Mouse (Mus musculus) limb, embryonic 14.5 days (tissue): ENCODE measurements at regions not wholly inside any gene's neighbourhood (a gene's known extent, or its start where the extent isn't known, plus 50 kb on each side); places are given as distances from the start of the nearest gene placed in this dataset.

Experiments used
- ATAC-seq: fragments of 200-750 bp; cut with Nextera tagmentation; 2 replicates; pipeline ENCODE4 v1.8.0; 2017; ENCODE audit warnings: low read depth, moderate number of reproducible peaks, moderate TSS enrichment; ENCODE audit not compliant: low FRiP score
- DNase-seq: peaks from one replicate; pipeline ENCODE4 v3.0.0-alpha.2; 2015; ENCODE audit warnings: low spot score
- H3K27ac ChIP-seq: fragments of 300-500 bp; sonication (generic); replicated peaks from 2 replicates; pipeline ENCODE4 v1.5.1; 2014; ENCODE audit warnings: low read depth, mild to moderate bottlenecking, low read length, moderate library complexity, mixed read lengths
- H3K27me3 ChIP-seq: fragments of 300-500 bp; sonication (generic); 2 replicates; pipeline ENCODE4 v1.6.1; 2014; ENCODE audit warnings: low read length, mixed read lengths; ENCODE audit not compliant: control insufficient read depth, insufficient read depth
- H3K36me3 ChIP-seq: fragments of 300-500 bp; sonication (generic); 2 replicates; pipeline ENCODE4 v1.6.1; 2014; ENCODE audit warnings: mild to moderate bottlenecking, low read length, moderate library complexity, mixed read lengths; ENCODE audit not compliant: control insufficient read depth, insufficient read depth
- H3K4me1 ChIP-seq: fragments of 300-500 bp; sonication (generic); 2 replicates; pipeline ENCODE4 v1.6.1; 2014; ENCODE audit warnings: antibody characterized with exemption, low read length, mixed read lengths; ENCODE audit not compliant: control insufficient read depth, insufficient read depth
- H3K4me2 ChIP-seq: fragments of 300-500 bp; sonication (generic); replicated peaks from 2 replicates; pipeline ENCODE4 v1.6.1; 2014; ENCODE audit warnings: low read depth, mild to moderate bottlenecking, low read length, moderate library complexity; ENCODE audit not compliant: severe bottlenecking
- H3K4me3 ChIP-seq: fragments of 300-500 bp; sonication (generic); replicated peaks from 2 replicates; pipeline ENCODE4 v1.5.1; 2014; ENCODE audit warnings: low read length
- H3K9ac ChIP-seq: fragments of 300-500 bp; sonication (generic); 2 replicates; pipeline ENCODE4 v1.6.1; 2014; ENCODE audit warnings: mild to moderate bottlenecking, low read depth, low read length, moderate library complexity; ENCODE audit not compliant: severe bottlenecking
- H3K9me3 ChIP-seq: fragments of 300-500 bp; sonication (generic); 2 replicates; pipeline ENCODE4 v1.6.1; 2016; ENCODE audit warnings: low read length; ENCODE audit not compliant: control insufficient read depth
- POLR2A ChIP-seq: fragments of 200-500 bp; IDR thresholded peaks from 2 replicates; pipeline ENCODE4 v1.8.0; 2012; ENCODE audit warnings: inconsistent platforms, mild to moderate bottlenecking, moderate library complexity, borderline replicate concordance; ENCODE audit not compliant: insufficient read depth, insufficient read length; ENCODE audit errors: extremely low read depth
- WGBS: fragments of 180-500 bp; shearing (Covaris S2); extraction: QIAGEN DNeasy Blood & Tissue Kit; methylation state at CpG from one replicate; pipeline ENCODE4 v1.1.7; 2014; 5-methylcytosine and 5-hydroxymethylcytosine counted together

DNA sequence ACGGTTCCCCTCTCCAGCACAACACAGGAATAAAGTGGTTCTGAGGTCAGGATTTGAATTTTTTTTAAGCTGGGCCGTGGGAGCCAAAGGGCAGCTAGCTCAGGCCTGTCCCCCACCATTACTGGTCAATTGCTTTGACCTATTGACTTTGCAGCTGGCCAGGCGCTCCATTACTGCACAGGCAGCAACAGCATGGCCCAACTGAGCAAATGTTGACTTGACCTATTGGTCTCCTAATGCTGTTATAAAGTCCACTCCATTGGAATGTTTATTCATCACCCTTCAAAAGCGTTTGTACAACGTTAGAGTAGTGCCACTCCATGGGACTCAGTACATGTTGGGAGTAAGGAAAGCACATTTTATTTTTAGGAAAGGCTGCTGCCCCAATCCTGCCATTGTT lies 127.5 kb upstream of the Mylip start:
- DNase-seq, result no peak
- 20% methylated on average over 5 of the region's 5 CpGs for WGBS
- 0 out of 2 replicates have a peak, but pooled peaks cover 3% of the 10 kb centered on the region for H3K4me1 ChIP-seq

DNA sequence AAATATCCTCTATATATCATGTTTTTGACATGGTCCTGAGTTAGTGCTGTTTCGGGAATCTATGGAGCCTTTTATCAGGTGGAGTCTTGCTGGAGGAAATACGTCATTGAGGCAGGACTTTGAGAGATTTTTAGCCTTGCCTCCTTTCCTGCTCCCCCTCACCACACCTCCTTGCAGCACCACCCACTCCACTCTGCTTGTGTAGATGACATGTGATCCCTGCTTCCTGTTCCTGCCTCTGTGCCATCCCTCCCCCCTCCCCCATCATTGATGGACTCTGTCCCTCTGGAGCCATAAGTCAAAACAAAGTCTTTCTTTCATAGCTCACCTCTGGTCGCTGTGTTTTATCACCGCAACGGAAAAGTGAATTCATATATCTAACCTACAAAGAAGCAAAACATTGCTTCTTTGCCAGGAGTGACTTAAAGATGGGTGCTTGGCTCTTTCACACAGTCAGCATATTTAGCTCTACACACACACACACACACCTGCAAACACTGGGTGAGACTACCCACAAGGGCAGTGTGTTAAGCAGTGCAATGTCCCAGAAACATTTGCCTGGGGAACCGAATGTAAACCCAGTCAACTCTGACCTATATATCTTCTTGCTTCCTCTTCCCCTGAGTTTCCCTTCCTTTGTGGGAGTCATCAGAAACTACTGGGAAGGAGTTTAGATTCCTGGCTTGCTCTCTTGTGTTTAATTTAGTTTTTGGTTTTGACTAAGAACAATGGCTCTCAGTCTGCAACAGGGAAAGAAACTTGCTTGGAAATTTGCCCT lies 123.1 kb upstream of the Mylip start:
- Histone ChIP-seq H3K4me3 (no peak overlapping the region), H3K27me3 (no peaks in the 10 kb centered on the region), H3K9ac (no peak overlapping the region), H3K4me1 (0 out of 2 replicates have a peak, but pooled peaks cover 3% of the 10 kb centered on the region), H3K9me3 (no peaks in the 10 kb centered on the region), H3K4me2 (no peak overlapping the region), H3K36me3 (no peaks in the 10 kb centered on the region), H3K27ac (no peak overlapping the region)
- 81% methylated on average over 6 of the region's 6 CpGs for WGBS
- DNase-seq, result no peak
- ATAC-seq, result no peak
- TF ChIP-seq POLR2A, result no peak

More for the DNA sequence above, 127.5 kb upstream of the Mylip start:
- Histone ChIP-seq H3K4me3 (no peak overlapping the region), H3K36me3 (no peaks in the 10 kb centered on the region), H3K27ac (no peak overlapping the region), H3K9ac (no peak overlapping the region), H3K4me2 (no peak overlapping the region), H3K27me3 (no peaks in the 10 kb centered on the region), H3K9me3 (no peaks in the 10 kb centered on the region)
- TF ChIP-seq POLR2A, result no peak
- no peak for ATAC-seq

DNA sequence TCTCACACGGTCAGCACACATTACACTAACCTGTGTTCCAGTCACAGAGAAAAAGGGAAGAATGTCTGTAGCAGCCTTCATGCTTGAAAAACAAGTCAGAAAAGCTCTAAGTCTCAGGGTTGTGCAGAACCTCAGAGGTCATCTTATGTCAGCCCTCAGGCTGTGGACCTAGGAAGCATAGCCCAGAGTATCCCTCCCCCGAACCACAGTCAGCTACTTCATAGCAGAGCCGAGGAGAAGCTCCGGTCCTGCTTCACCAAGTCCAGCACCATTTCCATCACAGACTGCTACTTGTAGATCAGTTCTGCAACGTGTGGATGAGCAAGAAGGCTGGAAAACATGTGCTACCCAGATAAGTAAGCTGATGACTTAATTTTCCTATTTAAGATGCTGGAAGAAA lies 122.1 kb upstream of the Mylip start:
- WGBS, result 78% methylated on average over 5 of the region's 5 CpGs
- Histone ChIP-seq H3K27ac (no peak overlapping the region), H3K27me3 (no peaks in the 10 kb centered on the region), H3K4me1 (0 out of 2 replicates have a peak, but pooled peaks cover 3% of the 10 kb centered on the region), H3K36me3 (no peaks in the 10 kb centered on the region), H3K9me3 (no peaks in the 10 kb centered on the region), H3K4me3 (no peak overlapping the region), H3K4me2 (no peak overlapping the region), H3K9ac (no peak overlapping the region)
- ATAC-seq, result no peak
- DNase-seq, result no peak
- TF ChIP-seq POLR2A, result no peak

DNA sequence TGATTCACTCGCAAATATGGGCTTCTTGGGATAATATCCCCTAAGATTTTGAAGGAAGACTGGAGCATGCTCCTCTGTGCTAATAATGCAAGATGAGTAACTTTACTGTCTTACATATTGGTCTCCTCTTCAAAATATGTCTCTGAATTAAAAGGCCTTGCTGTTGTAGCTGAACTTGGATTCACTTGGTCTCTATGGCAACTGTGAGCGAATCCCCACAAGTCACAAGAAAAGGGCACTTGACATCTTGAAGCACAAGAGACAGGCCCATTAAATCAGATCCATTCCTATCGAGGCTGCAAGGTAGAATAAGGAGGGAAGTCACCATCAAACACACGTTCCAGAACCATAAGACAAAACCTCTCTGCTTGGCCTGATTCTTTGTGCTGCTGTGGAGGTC lies 121.6 kb upstream of the Mylip start:
- TF ChIP-seq POLR2A, result no peak
- Histone ChIP-seq H3K9ac (no peak overlapping the region), H3K27me3 (no peaks in the 10 kb centered on the region), H3K4me2 (no peak overlapping the region), H3K9me3 (no peaks in the 10 kb centered on the region), H3K4me3 (no peak overlapping the region), H3K36me3 (no peaks in the 10 kb centered on the region), H3K4me1 (0 out of 2 replicates have a peak, but pooled peaks cover 3% of the 10 kb centered on the region), H3K27ac (no peak overlapping the region)
- ATAC-seq (no peak), DNase-seq (no peak)
- 78% methylated on average over 4 of the region's 4 CpGs for WGBS

DNA sequence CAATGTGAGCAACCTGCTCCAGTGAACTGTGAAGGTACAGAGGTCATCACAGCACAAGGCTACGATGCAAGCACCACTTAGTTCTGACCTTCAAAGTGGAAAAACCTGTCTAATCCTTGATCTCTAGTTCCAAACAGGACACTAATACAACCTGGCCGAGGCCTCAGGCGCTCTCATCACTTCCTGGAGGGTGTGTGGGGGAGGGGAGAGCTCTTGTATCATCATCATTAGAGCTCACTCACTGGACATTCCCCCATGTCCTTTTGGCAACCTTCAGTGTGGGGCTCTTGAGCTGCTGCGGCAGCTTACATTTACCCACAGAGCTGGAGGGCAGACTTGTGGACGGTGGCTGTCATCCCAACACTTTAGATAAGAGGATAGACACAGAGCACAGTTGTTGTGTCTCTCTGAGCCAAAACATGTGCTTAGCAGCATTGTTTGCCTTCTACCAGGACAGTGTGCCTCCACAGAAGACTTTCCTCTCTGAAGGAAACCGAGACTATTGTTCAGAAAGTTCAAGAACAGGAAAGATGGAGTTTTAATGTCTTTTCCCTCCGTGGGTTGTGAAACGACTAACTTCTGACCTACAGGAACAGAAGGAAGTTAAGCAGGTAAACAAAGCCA lies 115.2 kb upstream of the Mylip start:
- H3K4me2 ChIP-seq, result no peak overlapping the region
- H3K27ac ChIP-seq, result no peak overlapping the region
- no peaks in the 10 kb centered on the region for H3K9me3 ChIP-seq
- H3K4me1 ChIP-seq, result no peaks in the 10 kb centered on the region
- WGBS, result 74% methylated on average over 8 of the region's 8 CpGs
- no peaks in the 10 kb centered on the region for H3K27me3 ChIP-seq
- ATAC-seq (no peak), DNase-seq (no peak)
- H3K9ac ChIP-seq, result no peak overlapping the region
- no peak overlapping the region for H3K4me3 ChIP-seq
- H3K36me3 ChIP-seq, result no peaks in the 10 kb centered on the region
- no peak for TF ChIP-seq POLR2A
